In genomic region chr6:125455806-125456520, GRCm38 (mm10) we compare ENCODE assay signal across 12 mouse cellular contexts. TPM values are rescaled to one million over a fixed set of nuclear protein-coding genes. Genes with fewer than 3 reads are reported as not detected.
DNase-seq lines count a peak whose midpoint lies in the region; ATAC-seq and TF ChIP-seq lines count a peak whose summit lies in the region.
"Had no signal": no experiment of that assay in that cellular context is flagged by ENCODE, and none has a peak within 500 bp of the region (broad histone marks: within the 10 kb centered on the region; RNA-seq: fewer than 3 reads in every experiment).

No protein-coding gene starts in this region.

- no peak for TF ChIP-seq EP300 in lung, postnatal 0 days (IDR thresholded peaks at IDR 0.05)

- no peak overlapping the region for H3K9ac ChIP-seq in embryonic facial prominence, embryonic 14.5 days (ENCODE audit: low read depth, low read length)
- no peak overlapping the region for H3K9ac ChIP-seq in limb, embryonic 11.5 days (ENCODE audit: low read length)
- no peak overlapping the region for H3K9ac ChIP-seq in stomach, embryonic 16.5 days (ENCODE audit: low read length)
- H3K9ac ChIP-seq in lung, postnatal 0 days (replicated peaks; ENCODE audit: low read depth): no peak overlapping the region
- H3K9ac ChIP-seq: forebrain, postnatal 0 days had no signal

- H3K9me3 ChIP-seq in embryonic facial prominence, embryonic 14.5 days (ENCODE audit: control insufficient read depth, low read length): no peaks in the 10 kb centered on the region
- no peaks in the 10 kb centered on the region for H3K9me3 ChIP-seq in limb, embryonic 11.5 days (ENCODE audit: control insufficient read depth, low read length)
- H3K9me3 ChIP-seq in stomach, embryonic 16.5 days (replicated peaks; ENCODE audit: control insufficient read depth, low read length): no peaks in the 10 kb centered on the region
- H3K9me3 ChIP-seq in lung, postnatal 0 days (ENCODE audit: low read length): no peaks in the 10 kb centered on the region
- H3K9me3 ChIP-seq: heart, embryonic 10.5 days had no signal

- no peak overlapping the region for H3K4me2 ChIP-seq in embryonic facial prominence, embryonic 14.5 days (ENCODE audit: low read depth, low read length)
- H3K4me2 ChIP-seq in limb, embryonic 11.5 days (ENCODE audit: low read depth, severe bottlenecking): no peak overlapping the region
- no peak overlapping the region for H3K4me2 ChIP-seq in stomach, embryonic 16.5 days (ENCODE audit: low read depth, low read length)
- no peak overlapping the region for H3K4me2 ChIP-seq in lung, postnatal 0 days (replicated peaks; ENCODE audit: low read depth, low read length)

- H3K27me3 ChIP-seq in embryonic facial prominence, embryonic 14.5 days (replicated peaks; ENCODE audit: control insufficient read depth, insufficient read depth, low read length): no peaks in the 10 kb centered on the region
- no peaks in the 10 kb centered on the region for H3K27me3 ChIP-seq in limb, embryonic 11.5 days (ENCODE audit: control insufficient read depth, insufficient read depth, low read length)
- no peaks in the 10 kb centered on the region for H3K27me3 ChIP-seq in stomach, embryonic 16.5 days (ENCODE audit: control insufficient read depth, insufficient read depth, low read length)
- no peaks in the 10 kb centered on the region for H3K27me3 ChIP-seq in lung, postnatal 0 days (replicated peaks; ENCODE audit: insufficient read depth, low read length)

- no peak overlapping the region for H3K4me3 ChIP-seq in embryonic facial prominence, embryonic 14.5 days (ENCODE audit: low read depth, low read length)
- H3K4me3 ChIP-seq in limb, embryonic 11.5 days (ENCODE audit: low read depth, low read length): no peak overlapping the region
- no peak overlapping the region for H3K4me3 ChIP-seq in stomach, embryonic 16.5 days (replicated peaks; ENCODE audit: low read length)
- no peak overlapping the region for H3K4me3 ChIP-seq in lung, postnatal 0 days (ENCODE audit: low read depth, low read length)
- H3K4me3 ChIP-seq in lung, adult 2 months (replicated peaks; ENCODE audit: extremely low read depth, low read depth, low read length): no peak overlapping the region
- H3K4me3 ChIP-seq: heart, embryonic 10.5 days; myocyte had no signal

- peak overlapping the region; percentile 48 for H3K27ac ChIP-seq in embryonic facial prominence, embryonic 14.5 days (replicated peaks; ENCODE audit: low read depth, low read length)
- no peak overlapping the region for H3K27ac ChIP-seq in limb, embryonic 11.5 days (replicated peaks; ENCODE audit: low read depth, low read length)
- H3K27ac ChIP-seq in stomach, embryonic 16.5 days (ENCODE audit: low read length): peak overlapping the region; percentile 19; the same call in 1 of the 2 replicates
- H3K27ac ChIP-seq in lung, postnatal 0 days (ENCODE audit: low read length): no peak overlapping the region
- H3K27ac ChIP-seq: heart, embryonic 10.5 days; macrophage had no signal

- WGBS in embryonic facial prominence, embryonic 14.5 days: 31% methylated on average over 12 of the region's 12 CpGs
- 39% methylated on average over 12 of the region's 12 CpGs for WGBS in limb, embryonic 11.5 days
- WGBS in stomach, embryonic 16.5 days: 30% methylated on average over 12 of the region's 12 CpGs
- WGBS in lung, postnatal 0 days: 46% methylated on average over 12 of the region's 12 CpGs
- 51% methylated on average over 12 of the region's 12 CpGs for WGBS in lung, adult 2 months

- H3K4me1 ChIP-seq in embryonic facial prominence, embryonic 14.5 days (ENCODE audit: control insufficient read depth, insufficient read depth, low read length): peaks cover 12% of the 10 kb centered on the region
- H3K4me1 ChIP-seq in limb, embryonic 11.5 days (ENCODE audit: control insufficient read depth, insufficient read depth, low read length): peaks cover 4% of the 10 kb centered on the region; the same call in 1 of the 2 replicates
- 0 out of 2 replicates have a peak, but pooled peaks cover 4% of the 10 kb centered on the region for H3K4me1 ChIP-seq in stomach, embryonic 16.5 days (ENCODE audit: control insufficient read depth, insufficient read depth, low read length)
- H3K4me1 ChIP-seq in lung, postnatal 0 days (ENCODE audit: insufficient read depth, low read depth, low read length): no peaks in the 10 kb centered on the region
- no peaks in the 10 kb centered on the region for H3K4me1 ChIP-seq in lung, adult 2 months (ENCODE audit: control insufficient read depth, insufficient read depth, low read length)

- ATAC-seq in embryonic facial prominence, embryonic 14.5 days (ENCODE audit: low read depth): peak; percentile 50
- peak; percentile 71 for ATAC-seq in limb, embryonic 11.5 days (ENCODE audit: insufficient number of reproducible peaks, low FRiP score, low TSS enrichment, low read depth)
- peak; percentile 48; the same call in 1 of the 2 replicates for ATAC-seq in stomach, embryonic 16.5 days (ENCODE audit: insufficient read depth, low FRiP score)
- no peak for ATAC-seq in lung, postnatal 0 days
- ATAC-seq: forebrain, postnatal 0 days had no signal

- peak; percentile 18 to 33 for DNase-seq in kidney, postnatal 36 days
- DNase-seq in kidney, adult 9 months: no peak
- DNase-seq in embryonic facial prominence, embryonic 14.5 days (ENCODE audit: low spot score): no peak
- peak; percentile 57 for DNase-seq in limb, embryonic 11.5 days (ENCODE audit: low spot score)
- no peak for DNase-seq in lung, postnatal 0 days (ENCODE audit: low spot score)
- no peak for DNase-seq in lung, adult 2 months
- DNase-seq: cerebellum, postnatal 36 days; forebrain, postnatal 0 days had no signal

- peaks cover 15% of the 10 kb centered on the region for H3K36me3 ChIP-seq in embryonic facial prominence, embryonic 14.5 days (ENCODE audit: control insufficient read depth, insufficient read depth, low read length)
- H3K36me3 ChIP-seq in limb, embryonic 11.5 days (ENCODE audit: control insufficient read depth, insufficient read depth, low read length): no peaks in the 10 kb centered on the region
- H3K36me3 ChIP-seq in stomach, embryonic 16.5 days (ENCODE audit: control insufficient read depth, insufficient read depth, low read length): 0 out of 2 replicates have a peak, but pooled peaks cover 3% of the 10 kb centered on the region
- peaks cover 9% of the 10 kb centered on the region for H3K36me3 ChIP-seq in lung, postnatal 0 days (ENCODE audit: insufficient read depth, low read length)

- no peak for TF ChIP-seq POLR2A in lung, adult 2 months (IDR thresholded peaks at IDR 0.05; ENCODE audit: borderline replicate concordance, extremely low read depth, low read depth, low read length)

- TF ChIP-seq CTCF in lung, postnatal 0 days (IDR thresholded peaks at IDR 0.05): no peak
- TF ChIP-seq CTCF in lung, adult 2 months (IDR thresholded peaks at IDR 0.05; ENCODE audit: insufficient read depth, low read length): no peak

RNA-seq across cellular contexts. Expression of gene Cd9, which starts 38.6 kb away (rescaled TPM):
- polyA plus RNA-seq in embryonic facial prominence, embryonic 14.5 days (2014; fragmentation: Nextera tagmentation; extraction: Ambion mirVana): 241 and 245 TPM in 2 replicates
- polyA plus RNA-seq in limb, embryonic 11.5 days (2014; fragmentation: Nextera tagmentation; extraction: Ambion mirVana): 40.2 and 42.4 TPM in 2 replicates
- polyA plus RNA-seq in stomach, embryonic 16.5 days (2015; fragmentation: Nextera tagmentation; extraction: Ambion mirVana): 452 and 514 TPM in 2 replicates
- 962 and 974 TPM in 2 replicates for polyA plus RNA-seq in lung, postnatal 0 days (2015; fragmentation: Nextera tagmentation; extraction: Ambion mirVana)
- polyA plus RNA-seq in lung, adult 2 months (2012; rRNA removed): 405 and 537 TPM in 2 replicates

Comparison
In these comparisons a context has a peak if more than half of its experiments do, and no peak if none do; other contexts are left out.
1. DNase-seq: peak in kidney, postnatal 36 days (2 of 2) and limb, embryonic 11.5 days (single experiment); none in kidney, adult 9 months (single experiment), embryonic facial prominence, embryonic 14.5 days (single experiment), lung, postnatal 0 days (single experiment) and lung, adult 2 months (single experiment).
2. H3K27ac ChIP-seq: peak in embryonic facial prominence, embryonic 14.5 days (single experiment) and stomach, embryonic 16.5 days (single experiment); none in limb, embryonic 11.5 days (single experiment) and lung, postnatal 0 days (single experiment).